Mouse (Mus musculus) bone marrow, adult 2 months (tissue): ENCODE measurements around the gene Dmap1.

ENCODE experiments used
- CTCF ChIP-seq: fragments of 200-500 bp; IDR thresholded peaks from 2 replicates; pipeline ENCODE4 v1.5.1; 2011; ENCODE audit warnings: low read length, control low read depth; ENCODE audit not compliant: control insufficient read depth, insufficient read depth
- POLR2A ChIP-seq: fragments of 200-500 bp; IDR thresholded peaks from 2 replicates; pipeline ENCODE4 v1.6.1; 2011; ENCODE audit warnings: low read depth, mild to moderate bottlenecking, control low read depth, low read length, borderline replicate concordance; ENCODE audit not compliant: control insufficient read depth

DNA sequence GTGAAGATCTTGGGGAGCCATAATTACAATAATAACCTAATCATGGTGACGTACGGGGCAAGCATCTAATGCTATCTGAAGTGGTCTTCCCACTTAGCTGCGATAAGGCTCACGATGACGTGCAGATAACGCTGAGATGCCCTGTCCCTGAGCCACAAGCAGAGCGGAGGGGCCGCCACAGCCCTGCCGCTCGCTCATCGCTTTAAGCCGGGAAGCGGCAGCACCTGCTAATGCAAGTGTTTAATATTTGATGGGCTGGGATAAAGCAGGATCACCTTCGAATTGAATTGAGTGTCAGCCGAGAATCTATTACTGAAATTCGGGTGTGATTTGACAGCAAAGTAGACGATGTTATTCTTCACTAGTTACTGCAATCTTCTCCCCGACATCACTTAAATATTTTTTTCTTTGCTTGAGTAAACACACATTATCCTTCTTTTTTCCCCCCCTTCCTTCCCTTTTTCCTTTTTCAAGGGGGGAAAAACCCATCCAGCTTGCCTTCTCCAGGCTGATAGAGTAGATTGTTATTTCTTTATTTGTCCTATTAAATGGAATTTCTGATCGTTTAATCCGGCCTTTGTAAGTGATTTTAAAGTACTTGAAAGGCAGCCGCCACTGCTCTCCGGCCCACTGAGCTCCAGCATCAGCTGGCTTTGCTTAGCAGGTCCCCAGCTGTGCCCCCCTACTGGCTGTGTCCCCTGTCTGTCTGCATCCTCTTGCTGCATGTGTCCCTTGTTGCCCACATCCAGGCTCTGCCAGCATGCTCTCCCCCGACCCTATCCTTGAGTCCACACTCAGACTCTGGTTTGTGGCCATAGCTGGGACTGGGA lies 34.9 kb downstream of the Dmap1 start:
- TF ChIP-seq CTCF (no peak), POLR2A (no peak)
